Mouse (Mus musculus) neural tube, embryonic 13.5 days (tissue): ENCODE results near the gene Apopt1. TPM values are rescaled to one million over a fixed set of nuclear protein-coding genes. Genes with fewer than 3 reads are reported as not detected.

Experiments used
- ATAC-seq: fragments of 200-750 bp; cut with Nextera tagmentation; 2 replicates; pipeline ENCODE4 v1.8.0; 2017; ENCODE audit warnings: low read depth, mild to moderate bottlenecking, moderate TSS enrichment, moderate library complexity
- H3K27ac ChIP-seq: fragments of 300-500 bp; sonication (generic); replicated peaks from 2 replicates; pipeline ENCODE4 v1.5.1; 2015; ENCODE audit warnings: moderate library complexity, mild to moderate bottlenecking, inconsistent platforms
- H3K27me3 ChIP-seq: fragments of 300-500 bp; sonication (generic); 2 replicates; pipeline ENCODE4 v1.6.1; 2015; ENCODE audit warnings: mild to moderate bottlenecking, inconsistent platforms
- H3K36me3 ChIP-seq: fragments of 300-500 bp; sonication (generic); 2 replicates; pipeline ENCODE4 v1.6.1; 2015; ENCODE audit warnings: mild to moderate bottlenecking, inconsistent platforms
- H3K4me1 ChIP-seq: fragments of 300-500 bp; sonication (generic); replicated peaks from 2 replicates; pipeline ENCODE4 v1.6.1; 2015; ENCODE audit warnings: inconsistent platforms
- H3K4me2 ChIP-seq: fragments of 300-500 bp; sonication (generic); 2 replicates; pipeline ENCODE4 v1.6.1; 2015; ENCODE audit warnings: inconsistent platforms, mild to moderate bottlenecking, moderate library complexity
- H3K4me3 ChIP-seq: fragments of 300-500 bp; sonication (generic); 2 replicates; pipeline ENCODE4 v1.5.1; 2015; ENCODE audit warnings: mild to moderate bottlenecking, inconsistent platforms
- H3K9ac ChIP-seq: fragments of 300-500 bp; sonication (generic); 2 replicates; pipeline ENCODE4 v1.6.1; 2015; ENCODE audit warnings: moderate library complexity, mild to moderate bottlenecking, inconsistent platforms
- H3K9me3 ChIP-seq: fragments of 300-500 bp; sonication (generic); 2 replicates; pipeline ENCODE4 v1.6.1; 2016; ENCODE audit warnings: inconsistent platforms
- WGBS: fragments of 180-500 bp; shearing (Covaris S2); methylation state at CpG from one replicate; pipeline ENCODE4 v1.1.7; 2015; 5-methylcytosine and 5-hydroxymethylcytosine counted together
- polyA plus RNA-seq: library from polyadenylated mRNA; unstranded; fragments of >200 nt; fragmentation: Nextera tagmentation; extraction: Ambion mirVana; gene quantifications from 2 replicates; pipeline ENCODE4 v1.2.1, GENCODE M21; 2015

Apopt1 gene
- polyA plus RNA-seq, 1 experiment from 2014 or later, result 59.1 TPM

- Histone ChIP-seq H3K27ac (peak within 1 kb of the TSS; percentile 95), H3K4me1 (peaks cover 53% of the 10 kb centered on the region), H3K4me2 (peak within 1 kb of the TSS; percentile 97), H3K36me3 (peaks cover 21% of the 10 kb centered on the region), H3K4me3 (peak within 1 kb of the TSS; percentile 97), H3K9ac (peak within 1 kb of the TSS; percentile 99), H3K27me3 (no peaks in the 10 kb centered on the region; the same call in 1 of the 2 replicates), H3K9me3 (no peaks in the 10 kb centered on the region)
- peak; percentile 89 for ATAC-seq
- WGBS, result under 1% methylated on average over 31 of the region's 31 CpGs
These were observed 40.9 kb upstream of the Apopt1 start, which contains the start of gene Ckb for GRCm38 (mm10) chr12:111672176-111672575. Gene Ckb, minus strand, starts transcription at chr12:111672338.

- Histone ChIP-seq H3K27me3 (no peaks in the 10 kb centered on the region; the same call in 1 of the 2 replicates), H3K27ac (peak overlapping the region; percentile 95), H3K4me1 (peaks cover 57% of the 10 kb centered on the region), H3K4me2 (peak overlapping the region; percentile 97), H3K36me3 (peaks cover 17% of the 10 kb centered on the region), H3K9ac (peak overlapping the region; percentile 99), H3K9me3 (no peaks in the 10 kb centered on the region), H3K4me3 (peak overlapping the region; percentile 97)
- 0 out of 2 replicates have a peak, but pooled peaks have one; percentile 0 for ATAC-seq
- 6% methylated on average over 12 of the region's 12 CpGs for WGBS
These were observed 40.5 kb upstream of the Apopt1 start for GRCm38 (mm10) chr12:111672581-111672980.

GRCm38 (mm10) chr12:111674850-111675486 lies 38.1 kb upstream of the Apopt1 start:
- no peak for ATAC-seq
- 62% methylated on average over 2 of the region's 2 CpGs for WGBS
- no peak overlapping the region for H3K27ac ChIP-seq

GRCm38 (mm10) chr12:111675797-111676580 lies 37.1 kb upstream of the Apopt1 start:
- peaks cover 7% of the 10 kb centered on the region for H3K36me3 ChIP-seq
- peaks cover 40% of the 10 kb centered on the region for H3K4me1 ChIP-seq
- no peaks in the 10 kb centered on the region for H3K9me3 ChIP-seq
- H3K4me3 ChIP-seq, result no peak overlapping the region
- H3K9ac ChIP-seq, result peak overlapping the region; percentile 6; the same call in 1 of the 2 replicates
- 83% methylated on average over 6 of the region's 6 CpGs for WGBS
- no peak for ATAC-seq
- no peak overlapping the region for H3K4me2 ChIP-seq
- H3K27ac ChIP-seq, result no peak overlapping the region
- H3K27me3 ChIP-seq, result no peaks in the 10 kb centered on the region; the same call in 1 of the 2 replicates

More at GRCm38 (mm10) chr12:111674850-111675486, 38.1 kb upstream of the Apopt1 start:
- no peaks in the 10 kb centered on the region for H3K9me3 ChIP-seq
- H3K4me2 ChIP-seq, result no peak overlapping the region
- no peak overlapping the region for H3K9ac ChIP-seq
- H3K36me3 ChIP-seq, result peaks cover 5% of the 10 kb centered on the region
- no peaks in the 10 kb centered on the region; the same call in 1 of the 2 replicates for H3K27me3 ChIP-seq
- no peak overlapping the region for H3K4me3 ChIP-seq
- peaks cover 50% of the 10 kb centered on the region for H3K4me1 ChIP-seq

GRCm38 (mm10) chr12:111677421-111677820 lies 35.6 kb upstream of the Apopt1 start:
- H3K9ac ChIP-seq, result peak overlapping the region; percentile 77
- peak overlapping the region; percentile 73 for H3K4me2 ChIP-seq
- ATAC-seq, result peak; percentile 54
- peak overlapping the region; percentile 94 for H3K27ac ChIP-seq
- WGBS, result 17% methylated on average over 5 of the region's 5 CpGs
- H3K36me3 ChIP-seq, result peaks cover 20% of the 10 kb centered on the region
- H3K9me3 ChIP-seq, result no peaks in the 10 kb centered on the region
- H3K27me3 ChIP-seq, result no peaks in the 10 kb centered on the region; the same call in 1 of the 2 replicates
- peaks cover 36% of the 10 kb centered on the region for H3K4me1 ChIP-seq
- H3K4me3 ChIP-seq, result peak overlapping the region; percentile 62

- peak within 1 kb of the TSS; percentile 62 for H3K4me3 ChIP-seq
- H3K4me2 ChIP-seq, result peak within 1 kb of the TSS; percentile 73
- under 1% methylated on average over 51 of the region's 51 CpGs for WGBS
- peak within 1 kb of the TSS; percentile 77 for H3K9ac ChIP-seq
- H3K36me3 ChIP-seq, result peaks cover 26% of the 10 kb centered on the region
- ATAC-seq, result peak; percentile 92
- H3K27ac ChIP-seq, result peak within 1 kb of the TSS; percentile 94
- H3K9me3 ChIP-seq, result no peaks in the 10 kb centered on the region
- no peaks in the 10 kb centered on the region; the same call in 1 of the 2 replicates for H3K27me3 ChIP-seq
- peaks cover 29% of the 10 kb centered on the region for H3K4me1 ChIP-seq
These were observed 35.0 kb upstream of the Apopt1 start, which contains the start of gene Trmt61a for GRCm38 (mm10) chr12:111677882-111678669. Gene Trmt61a, plus strand, starts transcription at chr12:111678105.

- peak overlapping the region; percentile 77 for H3K9ac ChIP-seq
- no peak overlapping the region for H3K27ac ChIP-seq
- no peaks in the 10 kb centered on the region for H3K27me3 ChIP-seq
- H3K4me3 ChIP-seq, result peak overlapping the region; percentile 62
- H3K4me2 ChIP-seq, result peak overlapping the region; percentile 73
- peaks cover 28% of the 10 kb centered on the region for H3K4me1 ChIP-seq
- H3K9me3 ChIP-seq, result no peaks in the 10 kb centered on the region
- 7% methylated on average over 13 of the region's 13 CpGs for WGBS
- no peak for ATAC-seq
- H3K36me3 ChIP-seq, result peaks cover 30% of the 10 kb centered on the region
These were observed 34.5 kb upstream of the Apopt1 start for GRCm38 (mm10) chr12:111678670-111678933.

- Histone ChIP-seq H3K4me1 (peaks cover 28% of the 10 kb centered on the region), H3K9me3 (no peaks in the 10 kb centered on the region), H3K4me2 (peak overlapping the region; percentile 73), H3K9ac (peak overlapping the region; percentile 77; the same call in 1 of the 2 replicates), H3K27me3 (no peaks in the 10 kb centered on the region), H3K4me3 (peak overlapping the region; percentile 62), H3K36me3 (peaks cover 34% of the 10 kb centered on the region), H3K27ac (no peak overlapping the region)
- ATAC-seq, result no peak
- WGBS, result 60% methylated on average over 7 of the region's 7 CpGs
These were observed 34.1 kb upstream of the Apopt1 start for GRCm38 (mm10) chr12:111678997-111679396.

- no peak overlapping the region for H3K4me3 ChIP-seq
- WGBS, result 93% methylated on average over 13 of the region's 13 CpGs
- H3K9me3 ChIP-seq, result no peaks in the 10 kb centered on the region
- H3K36me3 ChIP-seq, result peaks cover 37% of the 10 kb centered on the region
- H3K4me1 ChIP-seq, result peaks cover 28% of the 10 kb centered on the region
- no peak overlapping the region for H3K4me2 ChIP-seq
- no peak overlapping the region for H3K9ac ChIP-seq
- ATAC-seq, result no peak
- no peak overlapping the region for H3K27ac ChIP-seq
- no peaks in the 10 kb centered on the region for H3K27me3 ChIP-seq
These were observed 32.4 kb upstream of the Apopt1 start for GRCm38 (mm10) chr12:111680661-111681060.

GRCm38 (mm10) chr12:111681305-111681704 lies 31.8 kb upstream of the Apopt1 start:
- Histone ChIP-seq H3K4me3 (no peak overlapping the region), H3K4me1 (peaks cover 28% of the 10 kb centered on the region), H3K9me3 (no peaks in the 10 kb centered on the region), H3K27me3 (no peaks in the 10 kb centered on the region), H3K9ac (no peak overlapping the region), H3K27ac (no peak overlapping the region), H3K36me3 (peaks cover 37% of the 10 kb centered on the region), H3K4me2 (no peak overlapping the region)
- no peak for ATAC-seq
- WGBS, result 86% methylated on average over 8 of the region's 8 CpGs

GRCm38 (mm10) chr12:111682003-111682402 lies 31.1 kb upstream of the Apopt1 start:
- ATAC-seq, result no peak
- no peak overlapping the region for H3K27ac ChIP-seq
- peaks cover 29% of the 10 kb centered on the region for H3K4me1 ChIP-seq
- H3K4me2 ChIP-seq, result no peak overlapping the region
- peaks cover 37% of the 10 kb centered on the region for H3K36me3 ChIP-seq
- H3K9ac ChIP-seq, result no peak overlapping the region
- WGBS, result 78% methylated on average over 5 of the region's 5 CpGs
- H3K9me3 ChIP-seq, result no peaks in the 10 kb centered on the region
- H3K27me3 ChIP-seq, result no peaks in the 10 kb centered on the region
- H3K4me3 ChIP-seq, result no peak overlapping the region
